In genomic region chr6:55745859-55746151, GRCm38 (mm10) we compare ENCODE assay signal across 28 mouse cellular contexts.
"Had no signal": no experiment of that assay in that cellular context is flagged by ENCODE, and none has a peak within 500 bp of the region (broad histone marks: within the 10 kb centered on the region; RNA-seq: fewer than 3 reads in every experiment).

No protein-coding gene starts in this region.

- ATAC-seq: hindbrain, embryonic 16.5 days; inflammation-experienced regulatory T-cells, adult 6 months; intestine, embryonic 15.5 days; intestine, postnatal 0 days had no signal

- H3K4me2 ChIP-seq: heart, embryonic 12.5 days; hindbrain, embryonic 12.5 days; hindbrain, embryonic 14.5 days; intestine, embryonic 15.5 days; limb, embryonic 12.5 days; liver, embryonic 11.5 days; liver, embryonic 13.5 days; liver, embryonic 15.5 days had no signal

- H3K36me3 ChIP-seq: heart, embryonic 10.5 days; heart, embryonic 12.5 days; hindbrain, embryonic 10.5 days; hindbrain, embryonic 12.5 days; intestine, embryonic 15.5 days; limb, embryonic 10.5 days; limb, embryonic 12.5 days; liver, embryonic 13.5 days; liver, embryonic 15.5 days had no signal

- H3K27me3 ChIP-seq: heart, embryonic 12.5 days; hindbrain, embryonic 12.5 days; intestine, embryonic 15.5 days; limb, embryonic 12.5 days; liver, embryonic 13.5 days; liver, embryonic 15.5 days had no signal

- H3K4me1 ChIP-seq: heart, embryonic 10.5 days; heart, embryonic 12.5 days; hindbrain, embryonic 10.5 days; hindbrain, embryonic 12.5 days; intestine, embryonic 15.5 days; limb, embryonic 10.5 days; limb, embryonic 12.5 days; liver, embryonic 13.5 days; liver, embryonic 15.5 days had no signal

- DNase-seq: gastrocnemius, adult 2 months; gastrocnemius, postnatal 10 days; gastrocnemius, postnatal 25 days; heart, adult 2 months; heart, postnatal 10 days; heart, postnatal 4 days; kidney, adult 18-20 months; kidney, adult 8-10 months; kidney, postnatal 10 days; kidney, postnatal 25 days; kidney, postnatal 4 days; liver; liver, embryonic 13.5 days had no signal

- H3K4me3 ChIP-seq: gastrocnemius, adult 2 months; heart, adult 2 months; heart, embryonic 10.5 days; heart, embryonic 12.5 days; hindbrain, embryonic 10.5 days; hindbrain, embryonic 12.5 days; intestine, embryonic 15.5 days; layer of hippocampus, adult 2 months; left cerebral cortex, adult 2 months; limb, embryonic 10.5 days; limb, embryonic 12.5 days; liver, embryonic 13.5 days; liver, embryonic 15.5 days had no signal

- H3K9me3 ChIP-seq: heart, embryonic 10.5 days; heart, embryonic 12.5 days; hindbrain, embryonic 10.5 days; hindbrain, embryonic 12.5 days; intestine, embryonic 15.5 days; limb, embryonic 10.5 days; limb, embryonic 12.5 days; liver, embryonic 13.5 days; liver, embryonic 15.5 days had no signal

- H3K27ac ChIP-seq: gastrocnemius, adult 2 months; heart, adult 2 months; heart, embryonic 10.5 days; hindbrain, embryonic 10.5 days; hindbrain, embryonic 12.5 days; intestine, embryonic 15.5 days; layer of hippocampus, adult 2 months; left cerebral cortex, adult 2 months; limb, embryonic 10.5 days; limb, embryonic 12.5 days; liver, embryonic 13.5 days; liver, embryonic 15.5 days had no signal

- H3K9ac ChIP-seq: heart, embryonic 12.5 days; hindbrain, embryonic 12.5 days; hindbrain, embryonic 14.5 days; intestine, embryonic 15.5 days; limb, embryonic 12.5 days; liver, embryonic 13.5 days; liver, embryonic 15.5 days had no signal
